Mouse (Mus musculus): ENCODE measurements around the gene Ap1g1. TPM values are rescaled to one million over a fixed set of nuclear protein-coding genes. Genes with fewer than 3 reads are reported as not detected.

The Ap1g1 gene
- 48.0 and 52.9 TPM in 2 replicates for polyA plus RNA-seq (2015; fragmentation: Nextera tagmentation; extraction: Ambion mirVana)

DNA sequence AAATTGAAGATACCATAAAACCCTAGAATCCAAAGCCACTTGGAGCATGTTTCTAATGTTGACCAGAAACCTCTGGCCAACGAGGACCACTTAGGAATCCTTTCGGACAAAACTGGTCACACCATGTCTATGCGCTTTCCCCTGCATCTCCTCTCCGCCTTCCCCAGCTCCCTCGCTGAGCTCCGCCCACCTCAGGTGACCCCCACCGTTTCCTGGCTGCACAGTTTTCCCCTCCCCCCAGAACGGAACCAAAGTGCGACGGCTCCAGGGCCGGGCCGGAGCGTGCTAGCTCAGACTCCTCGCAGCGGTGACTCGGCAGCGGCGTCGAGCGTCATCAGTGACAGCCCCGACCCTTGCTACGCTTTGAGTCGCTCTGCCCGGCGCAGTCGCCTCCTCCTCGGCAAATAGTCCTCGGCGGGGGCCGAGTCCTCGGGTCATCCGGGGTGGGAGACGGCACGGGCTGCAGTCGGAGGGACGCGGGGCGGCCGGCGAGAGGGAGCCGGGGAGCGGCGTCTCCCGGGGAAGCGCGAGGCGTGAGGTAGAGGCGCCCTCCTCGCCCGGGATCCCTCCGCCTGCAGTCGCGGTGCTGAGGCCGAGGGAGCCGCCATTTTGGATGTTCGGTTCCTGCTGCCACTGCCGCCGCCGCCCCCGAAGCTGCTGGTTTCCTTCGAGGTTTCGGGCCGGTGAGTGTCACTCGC is at the start of gene Ap1g1:
Gene Ap1g1, plus strand, starts transcription at position 275 of the 698 bp plus-strand sequence.
- peak; percentile 99 for ATAC-seq (replicated peaks)
- Histone ChIP-seq H3K9me3 (no peaks in the 10 kb centered on the region), H3K36me3 (replicated peaks) (no peaks in the 10 kb centered on the region), H3K27me3 (replicated peaks) (peaks cover 9% of the 10 kb centered on the region; the same call in 1 of the 2 replicates), H3K4me3 (peak within 1 kb of the TSS; percentile 98), H3K4me2 (peak within 1 kb of the TSS; percentile 96), H3K9ac (peak within 1 kb of the TSS; percentile 97), H3K27ac (peak within 1 kb of the TSS; percentile 98), H3K4me1 (peaks cover 19% of the 10 kb centered on the region)
- 3% methylated on average over 56 of the region's 64 CpGs for WGBS

DNA sequence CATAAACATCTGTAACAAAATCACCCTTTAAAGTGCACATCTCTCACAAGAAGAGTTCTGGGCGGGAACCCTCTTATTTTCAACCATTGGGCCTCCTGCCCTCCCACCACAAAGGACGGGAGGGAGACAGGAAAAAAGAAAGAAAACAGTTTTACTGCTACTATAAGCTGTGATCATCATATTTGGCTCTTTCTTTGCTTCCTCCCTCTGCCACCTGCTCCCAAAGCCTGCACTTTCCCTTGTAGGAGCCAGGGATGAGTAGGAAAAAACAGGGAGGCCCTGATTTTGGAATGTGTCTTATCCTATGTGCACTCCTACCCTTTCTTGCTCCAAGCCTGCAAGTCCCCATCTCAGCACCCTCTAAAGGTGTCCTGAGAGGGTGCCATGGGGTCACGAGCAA is 47.3 kb upstream of the Ap1g1 start:
- Histone ChIP-seq H3K4me2 (no peak overlapping the region), H3K4me1 (peaks cover 5% of the 10 kb centered on the region)
- 90% methylated on average over 3 of the region's 3 CpGs for WGBS

DNA sequence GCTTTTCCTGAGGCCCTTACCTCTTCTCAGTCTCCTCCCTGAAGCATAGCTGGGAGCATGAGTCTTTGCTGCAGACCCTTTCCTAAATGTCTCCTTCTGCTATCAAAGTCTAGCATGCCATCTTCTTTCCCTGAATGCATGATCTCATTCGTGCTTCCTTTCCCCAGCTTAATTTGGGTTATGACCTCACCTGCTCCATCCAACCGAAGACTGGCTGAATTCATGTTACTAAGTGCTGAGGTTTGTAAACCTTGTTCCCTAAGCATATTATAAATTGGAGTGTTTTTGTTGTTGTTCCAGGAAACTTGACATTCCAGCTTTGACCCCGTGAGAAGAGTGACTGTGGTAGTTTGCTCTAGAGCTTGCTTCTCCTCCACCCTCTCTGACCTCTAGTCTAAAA is 44.3 kb upstream of the Ap1g1 start:
- H3K27ac ChIP-seq = no peak overlapping the region
- no peak overlapping the region for H3K4me3 ChIP-seq
- no peaks in the 10 kb centered on the region for H3K27me3 ChIP-seq (replicated peaks)
- H3K9ac ChIP-seq = no peak overlapping the region
- 94% methylated on average over 3 of the region's 3 CpGs for WGBS
- peaks cover 19% of the 10 kb centered on the region for H3K4me1 ChIP-seq
- H3K4me2 ChIP-seq = no peak overlapping the region
- ATAC-seq (replicated peaks) = no peak
- H3K36me3 ChIP-seq (replicated peaks) = peaks cover 32% of the 10 kb centered on the region
- no peaks in the 10 kb centered on the region for H3K9me3 ChIP-seq

More for the DNA sequence above, 47.3 kb upstream of the Ap1g1 start:
- H3K9me3 ChIP-seq = no peaks in the 10 kb centered on the region
- H3K27ac ChIP-seq = no peak overlapping the region
- H3K4me3 ChIP-seq = no peak overlapping the region
- peaks cover 45% of the 10 kb centered on the region for H3K36me3 ChIP-seq (replicated peaks)
- no peaks in the 10 kb centered on the region for H3K27me3 ChIP-seq (replicated peaks)
- no peak for ATAC-seq (replicated peaks)
- no peak overlapping the region for H3K9ac ChIP-seq

DNA sequence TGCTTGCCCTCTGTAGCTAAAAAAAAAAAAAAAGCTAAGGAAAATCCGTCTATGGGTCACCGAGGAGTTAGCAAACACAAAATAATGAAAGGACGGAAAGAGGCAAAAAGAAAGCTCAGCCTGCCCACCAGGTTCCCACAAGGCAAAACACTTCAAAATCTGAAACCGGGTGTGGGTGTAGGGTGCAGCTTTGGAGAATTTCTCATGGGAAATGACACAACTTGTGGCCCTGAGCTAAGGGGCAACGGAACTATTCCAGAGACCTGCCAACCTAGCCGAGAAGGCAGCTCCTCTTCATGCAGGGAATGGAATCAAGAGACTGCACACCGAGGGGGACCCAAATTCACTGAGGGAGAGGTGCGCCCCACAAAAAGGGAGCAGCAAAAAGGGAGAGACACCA is 41.5 kb upstream of the Ap1g1 start:
- WGBS = 6% methylated on average over 8 of the region's 8 CpGs
- Histone ChIP-seq H3K27me3 (replicated peaks) (no peaks in the 10 kb centered on the region), H3K4me1 (peaks cover 19% of the 10 kb centered on the region), H3K4me2 (peak overlapping the region; percentile 95), H3K9ac (peak overlapping the region; percentile 100), H3K27ac (peak overlapping the region; percentile 69), H3K4me3 (peak overlapping the region; percentile 100), H3K9me3 (no peaks in the 10 kb centered on the region), H3K36me3 (replicated peaks) (peaks cover 25% of the 10 kb centered on the region)
- ATAC-seq (replicated peaks) = peak; percentile 45

DNA sequence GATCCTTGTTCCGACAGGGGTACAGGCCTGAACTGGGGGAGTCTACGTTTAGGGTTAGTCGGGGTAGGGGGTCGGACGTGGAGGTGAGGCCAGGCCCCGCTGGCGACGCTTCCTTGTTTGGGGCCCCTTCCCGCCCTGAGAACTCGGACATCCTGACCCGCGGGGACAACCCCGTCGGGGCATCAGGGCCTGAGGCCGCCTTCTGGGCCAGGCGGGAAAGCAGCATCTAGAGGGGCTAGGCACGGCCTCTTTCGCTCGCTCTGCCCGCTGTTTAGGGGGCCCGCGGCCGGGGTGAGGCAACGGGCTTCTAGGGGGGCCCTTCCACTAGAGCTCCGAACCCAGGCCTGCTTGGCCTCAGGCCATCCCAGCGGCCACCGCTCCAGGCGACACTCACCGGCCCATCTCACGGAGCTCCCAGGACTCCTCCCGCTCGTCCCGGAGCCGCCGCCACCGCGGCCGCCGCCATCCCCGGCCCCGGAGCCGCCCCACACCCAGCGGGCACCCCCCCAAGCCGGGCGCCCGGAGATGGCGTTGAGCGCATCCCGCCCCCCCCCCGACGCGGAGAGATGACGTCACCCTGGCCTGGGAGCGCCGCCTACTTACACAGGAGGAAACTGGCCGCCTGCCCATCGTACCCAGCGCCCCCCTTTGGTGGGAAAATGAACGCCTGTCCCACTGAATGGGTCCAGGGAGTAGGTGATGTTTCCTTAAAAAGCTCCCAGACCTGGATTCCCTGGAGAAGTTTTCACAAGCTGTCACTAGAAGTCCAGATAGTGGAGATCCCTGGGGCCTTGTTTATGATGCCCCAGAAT is 40.9 kb upstream of the Ap1g1 start, which contains the start of gene Atxn1l:
Gene Atxn1l, minus strand, starts transcription at position 503 of the 812 bp plus-strand sequence.
- no peaks in the 10 kb centered on the region for H3K27me3 ChIP-seq (replicated peaks)
- peak within 1 kb of the TSS; percentile 95 for H3K4me2 ChIP-seq
- H3K9me3 ChIP-seq = no peaks in the 10 kb centered on the region
- peak within 1 kb of the TSS; percentile 69 for H3K27ac ChIP-seq
- WGBS = under 1% methylated on average over 59 of the region's 59 CpGs
- peak within 1 kb of the TSS; percentile 100 for H3K9ac ChIP-seq
- peaks cover 19% of the 10 kb centered on the region for H3K4me1 ChIP-seq
- ATAC-seq (replicated peaks) = peak; percentile 86
- peak within 1 kb of the TSS; percentile 100 for H3K4me3 ChIP-seq
- H3K36me3 ChIP-seq (replicated peaks) = peaks cover 19% of the 10 kb centered on the region

DNA sequence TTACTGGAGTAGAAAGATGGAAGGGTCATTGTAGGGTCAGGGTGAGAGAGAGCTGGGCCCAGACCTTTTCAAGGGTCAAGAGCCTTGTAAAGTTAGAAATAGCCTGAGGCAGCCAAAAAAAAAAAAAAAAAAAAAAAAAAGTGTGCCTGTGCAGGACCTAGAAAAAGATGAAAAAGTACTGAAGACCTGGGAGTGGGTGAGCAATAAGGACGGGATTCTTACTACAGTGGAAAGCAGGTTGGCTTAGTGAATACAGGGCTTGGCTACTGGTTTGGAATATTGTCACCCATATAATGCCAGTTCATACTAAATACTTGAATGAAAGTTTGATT is 40.3 kb upstream of the Ap1g1 start:
- ATAC-seq (replicated peaks) = no peak; the same call in 1 of the 2 replicates
- WGBS = 86% methylated on average over 1 of the region's 1 CpGs
- peak overlapping the region; percentile 69; the same call in 1 of the 2 replicates for H3K27ac ChIP-seq

DNA sequence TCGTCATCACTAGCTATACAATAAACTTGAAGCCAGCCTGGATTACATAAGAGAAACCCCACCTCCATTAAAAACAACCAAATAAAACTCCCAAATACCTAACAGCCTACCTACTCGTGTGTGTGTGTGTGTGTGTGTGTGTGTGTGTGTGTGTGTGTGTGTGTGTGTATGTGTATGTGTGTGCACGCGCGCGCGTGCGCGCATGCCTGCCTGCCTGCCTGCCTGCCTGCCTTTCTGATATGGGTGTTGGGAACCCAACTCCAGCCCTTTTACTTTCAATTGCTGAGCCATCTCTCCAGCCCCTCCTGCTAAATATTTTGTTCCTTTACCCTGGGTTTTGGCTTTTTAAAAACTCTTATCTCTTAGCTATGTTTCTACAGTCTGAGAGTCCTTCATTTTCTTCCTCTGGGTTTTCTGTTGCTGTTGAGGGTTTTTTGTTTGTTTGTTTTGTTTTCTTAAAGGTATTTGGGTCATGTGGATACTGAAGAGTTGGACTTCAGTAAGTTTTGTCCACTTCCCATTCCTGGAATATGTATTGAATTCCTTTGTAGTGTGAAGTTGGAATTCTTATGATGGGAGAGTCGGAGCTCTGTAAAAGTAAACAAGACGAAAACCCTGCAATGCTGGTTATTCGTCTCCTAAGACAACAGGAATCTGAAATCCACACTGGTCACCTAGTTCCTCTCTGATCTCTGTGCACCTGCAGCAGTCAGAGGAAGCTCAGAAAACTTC is 30.7 kb upstream of the Ap1g1 start:
- Histone ChIP-seq H3K27me3 (replicated peaks) (no peaks in the 10 kb centered on the region; the same call in 1 of the 2 replicates), H3K9ac (no peak overlapping the region), H3K36me3 (replicated peaks) (no peaks in the 10 kb centered on the region), H3K4me2 (no peak overlapping the region), H3K9me3 (no peaks in the 10 kb centered on the region), H3K27ac (no peak overlapping the region), H3K4me3 (no peak overlapping the region), H3K4me1 (no peaks in the 10 kb centered on the region)
- no peak for ATAC-seq (replicated peaks)
- WGBS = 91% methylated on average over 12 of the region's 12 CpGs

More for the DNA sequence above, 40.3 kb upstream of the Ap1g1 start:
- H3K4me2 ChIP-seq = peak overlapping the region; percentile 95
- H3K4me3 ChIP-seq = peak overlapping the region; percentile 100
- H3K27me3 ChIP-seq (replicated peaks) = no peaks in the 10 kb centered on the region
- H3K4me1 ChIP-seq = peaks cover 19% of the 10 kb centered on the region
- H3K9me3 ChIP-seq = no peaks in the 10 kb centered on the region
- H3K36me3 ChIP-seq (replicated peaks) = peaks cover 13% of the 10 kb centered on the region
- peak overlapping the region; percentile 100 for H3K9ac ChIP-seq

DNA sequence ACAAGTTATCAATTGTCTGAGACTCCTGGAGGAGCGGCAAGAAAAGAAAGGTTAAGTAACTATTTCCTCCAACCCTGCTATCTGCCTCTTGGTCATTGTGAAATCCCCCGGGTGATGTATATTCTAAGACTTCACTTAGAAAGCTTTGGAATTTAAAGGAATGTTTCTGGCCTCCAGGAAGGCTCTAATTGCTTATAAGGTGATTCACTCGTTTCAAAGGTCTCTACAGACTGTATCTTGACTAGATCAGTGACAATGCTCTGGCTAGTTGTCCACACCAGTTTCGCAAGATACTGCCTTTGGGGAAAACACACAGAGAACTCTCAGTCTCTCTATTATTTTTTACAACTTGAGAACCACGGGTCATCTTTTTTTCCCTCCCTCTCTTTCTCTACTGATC is 28.1 kb upstream of the Ap1g1 start:
- no peak overlapping the region for H3K27ac ChIP-seq
- H3K4me1 ChIP-seq = no peaks in the 10 kb centered on the region
- no peak for ATAC-seq (replicated peaks)
- no peak overlapping the region for H3K9ac ChIP-seq
- 65% methylated on average over 5 of the region's 5 CpGs for WGBS
- no peaks in the 10 kb centered on the region; the same call in 1 of the 2 replicates for H3K27me3 ChIP-seq (replicated peaks)
- no peak overlapping the region for H3K4me2 ChIP-seq
- H3K9me3 ChIP-seq = no peaks in the 10 kb centered on the region
- no peaks in the 10 kb centered on the region for H3K36me3 ChIP-seq (replicated peaks)
- no peak overlapping the region for H3K4me3 ChIP-seq

DNA sequence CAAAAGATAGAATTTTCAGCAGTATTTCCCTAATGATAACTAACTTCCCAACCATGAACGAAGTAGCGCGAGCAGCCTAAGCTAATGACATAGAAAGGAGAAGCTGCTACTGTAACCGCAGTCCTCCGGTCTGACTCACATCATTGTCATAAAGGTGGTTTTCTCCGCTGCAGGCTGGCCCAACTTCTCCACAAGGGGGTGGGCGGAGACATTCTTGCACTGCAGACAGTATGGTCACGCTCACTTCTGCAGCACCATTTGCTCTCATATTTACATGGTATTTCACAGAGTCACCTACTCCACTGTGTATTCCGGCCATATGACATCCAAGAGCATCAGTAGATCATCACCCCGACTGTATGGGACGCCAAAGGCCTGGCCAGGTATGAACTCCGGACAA is 27.7 kb upstream of the Ap1g1 start:
- Histone ChIP-seq H3K27me3 (replicated peaks) (no peaks in the 10 kb centered on the region; the same call in 1 of the 2 replicates), H3K4me3 (no peak overlapping the region), H3K4me2 (no peak overlapping the region), H3K36me3 (replicated peaks) (no peaks in the 10 kb centered on the region), H3K9ac (no peak overlapping the region), H3K4me1 (no peaks in the 10 kb centered on the region), H3K27ac (no peak overlapping the region), H3K9me3 (no peaks in the 10 kb centered on the region)
- 84% methylated on average over 12 of the region's 12 CpGs for WGBS
- ATAC-seq (replicated peaks) = no peak

DNA sequence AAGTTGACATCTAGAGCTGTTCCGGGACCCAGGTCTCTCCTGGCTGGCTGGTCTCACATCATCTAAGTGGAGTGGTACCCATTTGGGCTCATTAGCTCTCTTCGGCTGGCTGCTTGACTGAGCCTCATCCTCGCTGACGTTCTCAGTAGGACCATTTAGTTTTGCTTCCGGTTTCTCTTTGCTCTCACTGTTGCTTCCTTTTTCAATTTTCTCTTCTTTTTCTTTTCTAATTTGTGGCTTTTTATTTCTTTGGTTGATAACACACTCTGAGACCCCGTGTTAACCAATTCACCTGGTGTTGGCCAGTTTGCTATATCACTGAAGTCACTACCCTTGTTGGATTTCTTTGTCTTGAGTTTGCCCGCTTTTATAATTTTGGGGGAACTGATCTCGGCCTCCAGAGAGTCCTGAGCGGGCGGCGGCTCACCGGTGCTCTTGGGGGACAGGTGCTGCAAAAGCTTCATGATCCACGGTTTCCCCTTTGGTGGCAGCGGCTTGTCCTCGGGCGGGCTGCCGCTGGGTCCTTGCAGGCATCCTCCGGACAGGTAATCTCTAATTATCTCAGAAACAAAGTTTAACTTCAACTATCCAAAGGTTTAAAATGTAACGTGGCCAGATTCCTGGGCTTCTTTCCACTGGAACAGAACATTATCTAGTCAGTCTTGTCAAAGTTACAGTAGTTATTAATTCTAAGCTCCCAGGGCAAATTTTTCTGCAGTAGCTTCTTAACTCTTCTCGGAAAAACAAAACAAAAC is 26.4 kb upstream of the Ap1g1 start:
- Histone ChIP-seq H3K4me3 (no peak overlapping the region), H3K9ac (no peak overlapping the region), H3K27me3 (replicated peaks) (no peaks in the 10 kb centered on the region; the same call in 1 of the 2 replicates), H3K36me3 (replicated peaks) (no peaks in the 10 kb centered on the region), H3K9me3 (no peaks in the 10 kb centered on the region), H3K4me2 (no peak overlapping the region), H3K4me1 (no peaks in the 10 kb centered on the region), H3K27ac (no peak overlapping the region)
- WGBS = 92% methylated on average over 20 of the region's 20 CpGs
- ATAC-seq (replicated peaks) = no peak

DNA sequence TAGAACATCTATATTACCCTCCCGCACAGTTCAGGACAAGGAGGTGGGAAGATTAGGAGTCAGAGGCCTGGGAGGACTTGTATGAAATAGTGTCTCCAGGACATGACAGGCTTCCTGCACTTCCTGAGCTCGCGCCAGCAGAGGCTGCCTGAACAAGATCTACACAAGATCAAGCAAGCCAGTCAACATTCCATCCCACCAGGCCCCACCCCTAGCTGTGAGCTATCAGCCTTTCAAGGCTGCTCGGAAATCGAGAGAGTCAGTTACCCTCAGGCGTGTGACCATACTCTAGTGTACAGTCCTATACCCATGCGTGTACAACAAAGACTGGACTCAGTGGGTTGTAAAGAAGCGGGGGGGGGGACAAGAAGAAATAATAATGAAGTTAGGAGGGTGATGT is 23.7 kb upstream of the Ap1g1 start:
- 93% methylated on average over 8 of the region's 8 CpGs for WGBS
- no peak overlapping the region for H3K4me3 ChIP-seq
- H3K9me3 ChIP-seq = no peaks in the 10 kb centered on the region
- no peak overlapping the region for H3K9ac ChIP-seq
- H3K4me2 ChIP-seq = no peak overlapping the region
- no peak overlapping the region for H3K27ac ChIP-seq
- H3K4me1 ChIP-seq = no peaks in the 10 kb centered on the region
- ATAC-seq (replicated peaks) = no peak
- H3K36me3 ChIP-seq (replicated peaks) = no peaks in the 10 kb centered on the region
- no peaks in the 10 kb centered on the region for H3K27me3 ChIP-seq (replicated peaks)

All from midbrain, embryonic 15.5 days (tissue).